Mouse (Mus musculus) bone marrow, adult 2 months (tissue): ENCODE results near the gene Otc. TPM values are rescaled to one million over a fixed set of nuclear protein-coding genes. Genes with fewer than 3 reads are reported as not detected.

ENCODE experiments used
- H3K27ac ChIP-seq: fragments of 200-500 bp; 2 replicates; pipeline ENCODE4 v1.5.1; 2012; ENCODE audit warnings: low read depth, mild to moderate bottlenecking, control low read depth, inconsistent platforms, low read length; ENCODE audit not compliant: control insufficient read depth, poor library complexity, insufficient read depth
- H3K4me1 ChIP-seq: fragments of 200-500 bp; 2 replicates; pipeline ENCODE4 v1.6.1; 2011; ENCODE audit warnings: low read length; ENCODE audit not compliant: control insufficient read depth, insufficient read depth
- H3K4me3 ChIP-seq: fragments of 200-500 bp; replicated peaks from 2 replicates; pipeline ENCODE3; 2011; ENCODE audit warnings: mild to moderate bottlenecking, low read depth, low read length, control low read depth; ENCODE audit not compliant: control insufficient read depth
- CTCF ChIP-seq: fragments of 200-500 bp; IDR thresholded peaks from 2 replicates; pipeline ENCODE4 v1.5.1; 2011; ENCODE audit warnings: low read length, control low read depth; ENCODE audit not compliant: control insufficient read depth, insufficient read depth
- POLR2A ChIP-seq: fragments of 200-500 bp; IDR thresholded peaks from 2 replicates; pipeline ENCODE4 v1.6.1; 2011; ENCODE audit warnings: low read depth, mild to moderate bottlenecking, control low read depth, low read length, borderline replicate concordance; ENCODE audit not compliant: control insufficient read depth
- WGBS: fragments of 180-500 bp; shearing (Covaris S2); methylation state at CpG from one replicate; pipeline ENCODE4 v1.1.7; 2018; 5-methylcytosine and 5-hydroxymethylcytosine counted together
- polyA plus RNA-seq: library from polyadenylated mRNA; stranded (reverse); fragments of >200 nt; gene quantifications from 2 replicates; pipeline ENCODE4 v1.2.4, GENCODE M21; 2011; ENCODE audit warnings: low replicate concordance; ENCODE audit not compliant: missing spikeins, insufficient read depth, insufficient read length

Gene Otc
- polyA plus RNA-seq, 1 experiment = 0.87 TPM

- no peak overlapping the region for H3K4me3 ChIP-seq
- no peaks in the 10 kb centered on the region for H3K4me1 ChIP-seq
- H3K27ac ChIP-seq = no peak overlapping the region
- no peak for TF ChIP-seq POLR2A
- WGBS = 73% methylated on average over 2 of the region's 2 CpGs
Observed at GRCm38 (mm10) chrX:10336816-10337215, 84.7 kb downstream of the Otc start.

- no peaks in the 10 kb centered on the region for H3K4me1 ChIP-seq
- no peak overlapping the region for H3K4me3 ChIP-seq
- TF ChIP-seq POLR2A (no peak), CTCF (no peak)
- WGBS = 74% methylated on average over 4 of the region's 4 CpGs
- no peak overlapping the region for H3K27ac ChIP-seq
Observed at GRCm38 (mm10) chrX:10355867-10356266, 103.8 kb downstream of the Otc start.

Other genes starting within 250 kb of the Otc start
- gene Srpx, start 134.6 kb upstream of the Otc start, polyA plus RNA-seq = 2.3 and 3.5 TPM in 2 replicates
- gene Rpgr, start 35.4 kb upstream of the Otc start, polyA plus RNA-seq = 2.2 TPM in 1 of 2 replicates, not detected in the other
- gene Tspan7, start 232.9 kb downstream of the Otc start, polyA plus RNA-seq = 1.5 and 4.6 TPM in 2 replicates